Mouse (Mus musculus) midbrain, embryonic 16.5 days (tissue): Measurements from ENCODE around the gene Mlf1. TPM values are rescaled to one million over a fixed set of nuclear protein-coding genes. Genes with fewer than 3 reads are reported as not detected.
A peak's percentile ranks its signal among the peaks of the same experiment; 100 is the strongest.

Source experiments
- ATAC-seq: fragments of 200-750 bp; cut with Nextera tagmentation; 2 replicates; pipeline ENCODE4 v1.8.0; 2017; ENCODE audit warnings: moderate TSS enrichment
- H3K27ac ChIP-seq: fragments of 300-500 bp; sonication (generic); 2 replicates; pipeline ENCODE4 v1.5.1; 2014; ENCODE audit warnings: mild to moderate bottlenecking, low read length, mixed read lengths
- H3K27me3 ChIP-seq: fragments of 300-500 bp; sonication (generic); 2 replicates; pipeline ENCODE4 v1.6.1; 2014; ENCODE audit warnings: low read depth, low read length, mixed read lengths; ENCODE audit not compliant: control insufficient read depth, insufficient read depth
- H3K36me3 ChIP-seq: fragments of 300-500 bp; sonication (generic); 2 replicates; pipeline ENCODE4 v1.6.1; 2014; ENCODE audit warnings: mild to moderate bottlenecking, low read length, moderate library complexity, mixed read lengths; ENCODE audit not compliant: control insufficient read depth, insufficient read depth
- H3K4me1 ChIP-seq: fragments of 300-500 bp; sonication (generic); 2 replicates; pipeline ENCODE4 v1.6.1; 2014; ENCODE audit warnings: mild to moderate bottlenecking, low read length, mixed read lengths; ENCODE audit not compliant: control insufficient read depth, insufficient read depth
- H3K4me2 ChIP-seq: fragments of 300-500 bp; sonication (generic); 2 replicates; pipeline ENCODE4 v1.6.1; 2014; ENCODE audit warnings: mild to moderate bottlenecking, low read length, mixed read lengths
- H3K4me3 ChIP-seq: fragments of 300-500 bp; sonication (generic); 2 replicates; pipeline ENCODE4 v1.5.1; 2014; ENCODE audit warnings: low read depth, mild to moderate bottlenecking, low read length, moderate library complexity, mixed read lengths
- H3K9ac ChIP-seq: fragments of 300-500 bp; sonication (generic); 2 replicates; pipeline ENCODE4 v1.6.1; 2014; ENCODE audit warnings: low read depth, low read length, mixed read lengths
- H3K9me3 ChIP-seq: fragments of 300-500 bp; sonication (generic); replicated peaks from 2 replicates; pipeline ENCODE4 v1.6.1; 2014; ENCODE audit warnings: mild to moderate bottlenecking, low read length, mixed read lengths; ENCODE audit not compliant: control insufficient read depth, poor library complexity, severe bottlenecking
- WGBS: fragments of 180-500 bp; shearing (Covaris S2); extraction: QIAGEN DNeasy Blood & Tissue Kit; methylation state at CpG from one replicate; pipeline ENCODE4 v1.1.7; 2014; 5-methylcytosine and 5-hydroxymethylcytosine counted together
- polyA plus RNA-seq: library from polyadenylated mRNA; unstranded; fragments of >200 nt; fragmentation: Nextera tagmentation; extraction: Ambion mirVana; gene quantifications from 2 replicates; pipeline ENCODE4 v1.2.1, GENCODE M21; 2015

The Mlf1 gene
- polyA plus RNA-seq: 28.5 TPM in 2 replicates

DNA sequence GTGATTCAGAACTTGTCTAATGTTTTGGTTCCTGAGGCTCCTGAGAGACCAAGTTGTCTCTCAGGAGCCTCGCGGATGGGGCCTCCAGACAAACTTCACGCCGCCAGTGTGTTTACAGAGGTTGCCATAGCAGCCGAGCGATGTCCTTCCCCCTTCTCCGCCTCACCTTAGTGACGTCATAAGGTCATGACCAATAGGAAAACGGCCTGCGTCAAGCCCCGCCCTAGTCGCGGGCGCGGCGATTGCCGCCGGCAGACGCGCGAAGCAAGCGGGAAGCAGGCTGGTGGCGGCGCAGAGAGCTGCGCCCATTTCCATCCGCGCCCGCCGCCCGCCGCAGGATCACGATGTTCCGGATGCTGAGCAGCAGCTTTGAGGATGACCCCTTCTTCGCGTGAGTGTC is at the start of gene Mlf1:
Gene Mlf1, plus strand, starts transcription at position 226 of the 400 bp plus-strand sequence.
- peaks cover 14% of the 10 kb centered on the region for H3K27me3 ChIP-seq
- no peaks in the 10 kb centered on the region for H3K36me3 ChIP-seq
- H3K4me1 ChIP-seq: peaks cover 3% of the 10 kb centered on the region
- H3K4me2 ChIP-seq: peak within 1 kb of the TSS; percentile 94
- peak within 1 kb of the TSS; percentile 74 for H3K9ac ChIP-seq
- no peak within 1 kb of the TSS for H3K27ac ChIP-seq
- H3K9me3 ChIP-seq: no peaks in the 10 kb centered on the region
- under 1% methylated on average over 35 of the region's 35 CpGs for WGBS
- ATAC-seq: peak; percentile 99
- H3K4me3 ChIP-seq: peak within 1 kb of the TSS; percentile 65

DNA sequence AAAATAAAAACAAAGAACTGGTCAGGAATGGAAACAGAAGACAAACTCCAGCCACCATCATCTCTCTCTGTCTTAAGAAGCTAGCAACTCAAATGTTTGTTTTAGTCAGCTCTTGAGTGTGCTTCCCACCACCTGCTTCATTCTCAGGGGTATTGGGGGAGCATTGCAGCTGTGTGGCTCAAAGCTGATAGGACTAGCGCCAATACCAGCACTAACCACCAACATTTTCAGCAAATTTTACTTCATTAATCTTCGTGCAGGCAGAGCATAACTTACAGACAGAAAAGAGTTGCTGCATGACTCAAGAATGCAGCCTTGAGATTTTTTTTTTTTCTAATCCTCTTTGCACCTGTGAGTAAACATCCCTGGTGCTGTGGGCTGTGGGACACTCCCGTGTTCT is 34.3 kb upstream of the Mlf1 start:
- H3K27me3 ChIP-seq: no peaks in the 10 kb centered on the region
- H3K9ac ChIP-seq: no peak overlapping the region
- no peak for ATAC-seq
- WGBS: 48% methylated on average over 3 of the region's 3 CpGs
- H3K4me2 ChIP-seq: no peak overlapping the region
- H3K4me3 ChIP-seq: no peak overlapping the region
- no peaks in the 10 kb centered on the region for H3K9me3 ChIP-seq
- no peaks in the 10 kb centered on the region for H3K36me3 ChIP-seq
- H3K4me1 ChIP-seq: peaks cover 4% of the 10 kb centered on the region; the same call in 1 of the 2 replicates
- H3K27ac ChIP-seq: no peak overlapping the region

DNA sequence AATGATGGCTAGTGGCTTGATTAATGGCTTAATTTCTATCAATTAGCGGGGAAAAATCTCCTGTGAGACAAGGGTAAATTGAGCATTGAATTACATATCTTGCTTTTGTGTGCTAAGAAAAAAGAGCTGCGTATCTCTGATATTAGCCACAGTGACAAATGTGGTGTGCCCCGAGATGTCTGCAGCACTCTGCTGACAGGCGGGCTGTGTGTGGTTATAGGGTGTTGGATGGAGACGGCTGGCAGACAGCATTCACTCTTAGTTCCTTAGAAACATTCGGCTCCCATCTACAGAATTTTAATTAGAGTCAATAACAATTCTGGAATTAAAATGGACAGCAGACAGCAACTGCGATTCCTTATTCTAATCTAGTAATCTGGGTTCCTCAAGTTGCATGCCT is 33.0 kb upstream of the Mlf1 start:
- H3K9me3 ChIP-seq: no peaks in the 10 kb centered on the region
- ATAC-seq: no peak
- WGBS: 38% methylated on average over 7 of the region's 7 CpGs
- H3K27ac ChIP-seq: no peak overlapping the region
- no peak overlapping the region for H3K4me2 ChIP-seq
- no peaks in the 10 kb centered on the region for H3K27me3 ChIP-seq
- peaks cover 4% of the 10 kb centered on the region; the same call in 1 of the 2 replicates for H3K4me1 ChIP-seq
- no peak overlapping the region for H3K9ac ChIP-seq
- no peak overlapping the region for H3K4me3 ChIP-seq
- H3K36me3 ChIP-seq: no peaks in the 10 kb centered on the region

DNA sequence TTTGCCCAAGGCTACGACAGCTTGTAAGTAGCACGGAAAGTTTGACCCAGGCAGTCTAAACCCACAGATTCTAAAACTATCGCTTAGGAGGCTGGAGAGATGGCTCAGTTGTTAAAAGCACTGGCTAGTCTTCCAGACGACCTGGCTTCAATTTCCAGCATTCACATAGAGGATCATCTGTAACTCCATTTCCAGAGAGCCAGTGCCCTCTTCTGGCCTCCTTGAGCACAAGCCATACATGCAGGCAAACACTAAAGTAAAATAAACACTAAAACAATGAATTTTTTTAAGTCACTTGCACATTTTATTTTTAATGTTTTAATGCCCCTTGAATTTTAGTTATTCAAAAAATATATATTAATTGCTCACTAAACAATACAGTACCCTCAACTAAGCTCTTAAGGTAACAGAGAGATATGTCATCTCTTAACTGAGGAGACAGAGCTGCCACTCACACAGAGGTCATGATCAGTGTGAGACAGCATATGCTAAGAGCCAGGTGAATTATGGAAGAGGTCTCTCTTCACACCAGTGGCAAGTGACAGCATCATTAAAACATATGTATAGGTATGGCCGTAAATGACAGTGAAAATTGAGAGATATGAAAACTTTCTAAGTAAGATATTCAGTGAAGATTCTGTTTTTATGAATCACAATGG is 30.8 kb upstream of the Mlf1 start:
- H3K9ac ChIP-seq: no peak overlapping the region
- ATAC-seq: peak; percentile 65; the same call in 1 of the 2 replicates
- H3K4me2 ChIP-seq: no peak overlapping the region
- H3K9me3 ChIP-seq: no peaks in the 10 kb centered on the region
- WGBS: 56% methylated on average over 5 of the region's 5 CpGs
- H3K4me3 ChIP-seq: no peak overlapping the region
- no peak overlapping the region for H3K27ac ChIP-seq
- peaks cover 4% of the 10 kb centered on the region; the same call in 1 of the 2 replicates for H3K4me1 ChIP-seq
- no peaks in the 10 kb centered on the region for H3K36me3 ChIP-seq
- H3K27me3 ChIP-seq: no peaks in the 10 kb centered on the region

DNA sequence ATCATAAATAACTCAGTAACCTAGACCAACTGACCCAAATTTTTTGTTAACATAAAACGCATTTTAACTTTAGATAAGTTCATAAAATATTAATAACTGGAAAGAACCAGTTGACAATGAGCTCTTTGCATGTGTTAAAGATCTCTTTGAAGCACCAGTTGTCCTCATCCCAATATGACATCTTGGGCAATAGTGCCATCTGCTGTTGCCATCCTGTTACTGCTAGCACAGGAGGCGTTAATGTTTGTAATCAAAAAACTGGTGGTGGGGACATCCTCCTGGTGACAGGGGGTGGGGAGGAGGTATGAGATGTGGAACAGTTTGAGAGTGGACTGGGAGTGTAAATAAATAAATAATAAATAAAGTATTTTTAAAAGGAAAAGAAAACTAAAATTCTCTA is 29.3 kb upstream of the Mlf1 start:
- H3K4me3 ChIP-seq: no peak overlapping the region
- ATAC-seq: 0 out of 2 replicates have a peak, but pooled peaks have one; percentile 29
- 7% methylated on average over 2 of the region's 2 CpGs for WGBS

DNA sequence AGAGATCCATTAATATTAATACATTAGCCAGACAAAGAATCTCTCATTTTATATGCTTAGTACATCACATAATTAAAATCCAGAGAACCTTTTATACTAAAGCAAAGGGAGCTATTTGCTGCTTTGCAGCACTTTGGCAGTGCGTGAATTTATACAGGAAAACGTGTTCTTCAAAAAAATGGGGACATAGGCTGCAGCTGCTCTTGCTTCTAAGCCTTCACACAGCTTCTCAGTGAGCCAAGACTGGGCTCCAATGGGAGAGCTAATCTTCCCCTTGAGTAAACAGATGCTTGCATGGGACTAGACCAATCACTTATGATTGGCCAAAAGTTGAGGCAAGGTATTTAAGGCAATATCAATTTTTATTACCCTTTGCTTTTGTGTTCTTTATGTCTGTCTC is 27.2 kb upstream of the Mlf1 start:
- Histone ChIP-seq H3K9ac (no peak overlapping the region), H3K27ac (no peak overlapping the region), H3K4me2 (no peak overlapping the region), H3K36me3 (no peaks in the 10 kb centered on the region), H3K9me3 (no peaks in the 10 kb centered on the region), H3K27me3 (no peaks in the 10 kb centered on the region), H3K4me3 (no peak overlapping the region), H3K4me1 (peaks cover 1% of the 10 kb centered on the region; the same call in 1 of the 2 replicates)
- no peak for ATAC-seq
- 32% methylated on average over 2 of the region's 2 CpGs for WGBS

More for the DNA sequence above, 29.3 kb upstream of the Mlf1 start:
- peaks cover 4% of the 10 kb centered on the region; the same call in 1 of the 2 replicates for H3K4me1 ChIP-seq
- no peak overlapping the region for H3K27ac ChIP-seq
- H3K27me3 ChIP-seq: no peaks in the 10 kb centered on the region
- no peaks in the 10 kb centered on the region for H3K36me3 ChIP-seq
- H3K4me2 ChIP-seq: no peak overlapping the region
- no peaks in the 10 kb centered on the region for H3K9me3 ChIP-seq
- no peak overlapping the region for H3K9ac ChIP-seq

DNA sequence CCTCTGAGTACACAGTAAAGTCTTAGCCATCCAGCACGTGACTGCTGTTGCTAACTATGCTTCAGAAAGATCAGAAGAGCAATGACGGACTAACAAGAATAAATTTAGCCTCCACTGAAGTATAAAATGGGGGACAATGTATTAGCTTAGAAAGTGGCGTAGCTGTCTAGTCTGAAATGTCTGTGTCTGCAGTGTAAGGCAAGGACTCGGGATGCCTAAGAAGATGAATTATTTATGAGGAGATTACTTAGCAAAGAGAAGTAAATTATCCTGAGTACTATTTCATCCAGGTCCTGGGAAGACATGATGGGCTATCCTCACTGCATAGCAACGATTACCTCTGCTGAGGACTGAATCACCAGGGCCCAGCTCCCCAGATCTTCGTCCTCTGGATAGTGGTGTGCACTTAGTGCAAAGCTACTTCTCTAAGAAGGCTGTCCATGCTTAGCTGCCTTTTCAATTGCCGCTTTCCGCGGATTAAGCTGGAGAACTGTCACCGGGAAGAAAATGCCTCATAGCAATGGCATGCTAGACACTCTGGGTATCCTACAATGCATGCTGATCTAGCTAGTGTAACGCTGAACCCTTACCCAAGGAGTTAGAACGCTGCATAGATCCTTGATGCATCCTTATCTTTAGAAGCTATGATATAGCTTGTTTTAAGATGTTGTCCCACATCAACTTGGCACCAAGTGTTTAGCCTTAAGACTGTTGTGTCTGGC is 22.3 kb upstream of the Mlf1 start:
- Histone ChIP-seq H3K9me3 (no peaks in the 10 kb centered on the region), H3K27ac (no peak overlapping the region; the same call in 1 of the 2 replicates), H3K4me1 (peaks cover 5% of the 10 kb centered on the region), H3K27me3 (no peaks in the 10 kb centered on the region), H3K4me3 (no peak overlapping the region), H3K9ac (no peak overlapping the region), H3K36me3 (no peaks in the 10 kb centered on the region), H3K4me2 (no peak overlapping the region)
- peak; percentile 70 for ATAC-seq
- 27% methylated on average over 12 of the region's 12 CpGs for WGBS

DNA sequence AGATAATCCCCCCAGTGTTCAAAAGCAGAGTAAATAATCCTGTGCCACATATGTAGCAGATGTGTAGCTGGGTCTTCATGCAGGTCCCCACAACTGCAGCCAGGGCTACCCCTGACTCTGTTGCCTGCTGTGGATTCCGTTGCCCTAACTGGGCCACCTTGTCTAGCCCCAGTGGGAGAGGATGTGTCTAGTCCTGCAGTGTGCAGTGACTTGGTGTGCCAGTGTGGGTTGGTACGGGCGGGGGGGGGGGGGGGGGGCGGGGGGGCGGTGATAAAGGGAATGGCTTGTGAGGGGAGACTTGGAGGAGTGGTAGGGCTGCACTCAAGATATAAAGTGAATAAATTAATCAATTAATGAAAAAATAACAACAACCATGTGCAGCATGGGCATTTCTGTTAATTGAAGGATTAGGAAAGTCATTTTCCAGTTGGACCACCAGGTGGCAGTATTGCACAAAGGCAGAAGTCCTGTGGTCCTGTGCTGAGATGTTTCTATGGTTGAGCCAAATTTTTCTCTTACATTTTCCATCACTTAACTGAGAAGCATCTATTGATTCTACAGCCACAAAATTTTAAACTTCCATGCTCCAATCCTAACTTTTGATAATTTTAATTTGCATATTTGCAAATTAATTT is 21.7 kb upstream of the Mlf1 start:
- H3K4me3 ChIP-seq: no peak overlapping the region
- H3K4me1 ChIP-seq: peaks cover 5% of the 10 kb centered on the region
- H3K36me3 ChIP-seq: no peaks in the 10 kb centered on the region
- H3K4me2 ChIP-seq: no peak overlapping the region
- H3K27ac ChIP-seq: no peak overlapping the region
- H3K9me3 ChIP-seq: no peaks in the 10 kb centered on the region
- H3K9ac ChIP-seq: no peak overlapping the region
- no peaks in the 10 kb centered on the region for H3K27me3 ChIP-seq
- WGBS: 10% methylated on average over 3 of the region's 5 CpGs
- ATAC-seq: peak; percentile 80

DNA sequence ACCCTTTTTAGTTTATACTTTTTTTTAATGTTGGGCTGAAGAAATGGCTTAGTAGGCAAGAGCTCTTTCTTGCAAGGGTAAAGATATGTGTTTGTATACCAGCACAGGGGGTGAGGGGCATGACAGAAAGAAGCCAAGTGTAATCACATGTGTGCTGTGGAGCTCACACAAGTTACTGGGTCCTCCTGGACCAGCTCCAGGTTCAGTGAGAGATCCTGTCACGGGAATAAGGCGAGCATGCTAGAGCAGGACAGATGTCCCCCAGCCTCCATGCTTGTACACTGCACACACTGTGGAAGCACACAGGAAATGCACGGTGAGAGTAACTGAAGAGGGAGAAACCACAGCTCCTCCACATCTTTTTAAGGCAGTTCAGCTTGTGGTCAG is 21.1 kb upstream of the Mlf1 start:
- H3K4me1 ChIP-seq: peaks cover 5% of the 10 kb centered on the region
- 0 out of 2 replicates have a peak, but pooled peaks have one; percentile 4 for ATAC-seq
- no peaks in the 10 kb centered on the region for H3K27me3 ChIP-seq
- no peak overlapping the region for H3K27ac ChIP-seq
- no peak overlapping the region for H3K4me2 ChIP-seq
- no peak overlapping the region for H3K9ac ChIP-seq
- WGBS: 89% methylated on average over 3 of the region's 3 CpGs
- H3K36me3 ChIP-seq: no peaks in the 10 kb centered on the region
- no peaks in the 10 kb centered on the region for H3K9me3 ChIP-seq
- H3K4me3 ChIP-seq: no peak overlapping the region
